Mouse (Mus musculus): Measurements from ENCODE around the gene Cryl1. TPM values are rescaled to one million over a fixed set of nuclear protein-coding genes. Genes with fewer than 3 reads are reported as not detected.
A peak's percentile ranks its signal among the peaks of the same experiment; 100 is the strongest.

Cryl1 gene
- 27.0 and 27.4 TPM in 2 replicates for polyA plus RNA-seq (2015; fragmentation: Nextera tagmentation; extraction: Ambion mirVana)

DNA sequence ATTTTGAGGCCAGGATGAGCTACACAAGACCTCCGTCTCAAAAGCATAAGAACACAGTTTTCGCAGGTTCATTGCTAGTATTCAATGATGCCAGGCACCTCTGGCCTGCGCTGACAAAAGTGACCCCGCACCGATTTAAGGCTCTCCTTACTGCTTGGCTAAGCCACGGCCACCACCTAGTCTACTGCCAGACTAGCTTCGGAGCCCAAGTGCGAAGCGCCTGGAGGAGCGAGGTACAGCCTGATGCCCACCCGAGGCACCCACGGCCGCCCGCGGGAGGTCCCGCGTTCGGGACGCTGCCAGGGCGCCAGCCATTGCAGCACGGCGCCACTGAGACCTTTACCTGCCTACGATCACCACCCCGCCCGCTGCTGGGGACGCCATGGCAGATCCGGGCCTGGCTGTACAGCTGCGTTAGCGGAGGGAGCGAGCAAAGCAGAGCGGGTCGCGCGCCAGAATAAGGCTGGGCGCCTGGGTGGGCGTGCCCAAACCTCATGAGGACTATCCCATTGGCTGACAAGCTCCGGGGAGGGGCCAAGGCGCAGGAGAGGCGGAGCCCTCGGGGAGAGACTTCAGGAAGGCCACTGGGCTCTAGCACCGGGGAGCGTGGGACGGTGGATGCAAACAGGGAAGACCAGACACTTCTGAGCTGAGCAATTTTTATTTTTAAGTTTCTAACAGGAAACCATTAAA is at the start of gene Cryl1:
Gene Cryl1 (minus strand): TSS at position 465 of the 693 bp plus-strand sequence.
- WGBS, result 2% methylated on average over 43 of the region's 43 CpGs
- peak; percentile 100 for ATAC-seq (ENCODE audit: borderline replicate concordance, extremely low read depth, low FRiP score, low TSS enrichment)
- peaks cover 10% of the 10 kb centered on the region for H3K4me1 ChIP-seq

DNA sequence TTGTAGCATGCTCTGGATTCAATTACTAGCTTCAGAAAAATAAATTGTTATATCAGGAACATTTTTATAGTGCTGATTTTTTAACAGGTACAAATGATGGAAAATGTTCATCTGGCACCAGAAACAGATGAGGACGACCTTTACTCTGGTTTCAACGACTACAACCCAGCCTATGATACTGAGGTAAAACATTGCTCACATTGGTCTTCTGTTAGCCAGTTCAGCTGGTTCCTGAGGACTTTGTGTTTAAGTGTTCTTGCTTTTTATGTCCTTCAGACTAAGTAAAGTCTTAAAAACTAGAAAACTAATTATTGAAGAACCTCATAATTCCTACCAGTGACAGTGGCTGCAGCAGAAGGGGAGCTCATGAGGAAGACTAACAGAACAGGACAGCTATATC is 32.1 kb upstream of the Cryl1 start:
- no peaks in the 10 kb centered on the region for H3K9me3 ChIP-seq
- no peak overlapping the region for H3K4me2 ChIP-seq
- H3K36me3 ChIP-seq, result no peaks in the 10 kb centered on the region
- no peaks in the 10 kb centered on the region for H3K27me3 ChIP-seq
- 0 out of 2 replicates have a peak, but pooled peaks cover 5% of the 10 kb centered on the region for H3K4me1 ChIP-seq
- H3K4me3 ChIP-seq, result no peak overlapping the region
- no peak for ATAC-seq (ENCODE audit: borderline replicate concordance, extremely low read depth, low FRiP score, low TSS enrichment)
- WGBS, result 73% methylated on average over 2 of the region's 2 CpGs
- H3K9ac ChIP-seq, result no peak overlapping the region
- no peak overlapping the region for H3K27ac ChIP-seq

More for the DNA sequence above, at the start of gene Cryl1:
- H3K9me3 ChIP-seq, result no peaks in the 10 kb centered on the region
- peak within 1 kb of the TSS; percentile 89 for H3K4me2 ChIP-seq
- peak within 1 kb of the TSS; percentile 76 for H3K9ac ChIP-seq
- no peaks in the 10 kb centered on the region for H3K27me3 ChIP-seq
- H3K27ac ChIP-seq, result peak within 1 kb of the TSS; percentile 72
- no peaks in the 10 kb centered on the region for H3K36me3 ChIP-seq
- H3K4me3 ChIP-seq, result peak within 1 kb of the TSS; percentile 61

DNA sequence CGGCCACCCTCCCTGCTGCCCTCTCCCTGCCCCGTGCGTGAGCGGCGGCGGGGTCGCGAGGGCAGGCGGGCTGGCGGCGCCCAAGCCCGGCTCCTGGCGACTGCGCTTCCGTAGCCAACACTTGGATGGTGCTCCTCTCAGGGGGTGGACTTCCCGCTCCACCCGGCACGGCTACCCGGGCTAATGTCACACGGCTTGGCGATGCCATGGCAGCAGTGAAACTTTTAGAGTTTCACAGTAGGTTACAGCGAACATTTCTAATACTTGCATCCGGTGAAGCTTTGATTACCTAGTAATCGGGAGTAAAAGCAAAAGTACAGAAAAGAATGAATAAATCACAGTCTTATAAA is 25.9 kb upstream of the Cryl1 start:
- Histone ChIP-seq H3K36me3 (no peaks in the 10 kb centered on the region), H3K27ac (peak overlapping the region; percentile 68; the same call in 1 of the 2 replicates), H3K9me3 (no peaks in the 10 kb centered on the region), H3K27me3 (no peaks in the 10 kb centered on the region), H3K4me1 (peaks cover 9% of the 10 kb centered on the region; the same call in 1 of the 2 replicates), H3K9ac (peak overlapping the region; percentile 74), H3K4me2 (peak overlapping the region; percentile 72), H3K4me3 (peak overlapping the region; percentile 88)
- under 1% methylated on average over 23 of the region's 24 CpGs for WGBS
- peak; percentile 82 for ATAC-seq (ENCODE audit: borderline replicate concordance, extremely low read depth, low FRiP score, low TSS enrichment)

- Histone ChIP-seq H3K36me3 (no peaks in the 10 kb centered on the region), H3K9me3 (no peaks in the 10 kb centered on the region), H3K27ac (peak within 1 kb of the TSS; percentile 68; the same call in 1 of the 2 replicates), H3K27me3 (no peaks in the 10 kb centered on the region), H3K4me2 (peak within 1 kb of the TSS; percentile 72), H3K4me3 (peak within 1 kb of the TSS; percentile 88), H3K4me1 (peaks cover 9% of the 10 kb centered on the region; the same call in 1 of the 2 replicates), H3K9ac (peak within 1 kb of the TSS; percentile 74)
- WGBS, result 3% methylated on average over 41 of the region's 42 CpGs
- peak; percentile 99 for ATAC-seq (ENCODE audit: borderline replicate concordance, extremely low read depth, low FRiP score, low TSS enrichment)
Measured at GRCm38 (mm10) chr14:57423432-57424211, 25.3 kb upstream of the Cryl1 start, which contains the start of gene Ift88. Gene Ift88 (plus strand): TSS chr14:57424062.

DNA sequence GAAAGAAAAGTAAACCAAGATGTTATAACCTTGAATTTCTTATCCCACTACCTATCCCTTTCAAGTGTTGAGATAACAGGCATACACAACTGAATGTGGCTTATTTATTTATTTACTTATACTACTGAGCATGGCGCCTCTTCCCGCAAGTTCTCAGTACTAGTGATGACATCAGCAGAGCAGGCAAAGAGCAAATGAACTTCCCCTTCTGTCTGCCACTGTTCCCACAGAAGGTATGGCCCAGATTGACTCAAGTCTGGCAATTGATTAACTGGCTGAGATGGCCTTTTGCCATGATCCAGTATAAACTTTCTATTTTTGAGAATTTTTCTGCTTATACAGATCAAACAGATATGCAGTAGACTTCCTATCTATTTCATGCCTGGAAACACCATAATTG is 18.9 kb upstream of the Cryl1 start:
- Histone ChIP-seq H3K4me2 (no peak overlapping the region), H3K4me3 (no peak overlapping the region), H3K9me3 (no peaks in the 10 kb centered on the region), H3K27ac (no peak overlapping the region), H3K9ac (no peak overlapping the region), H3K36me3 (no peaks in the 10 kb centered on the region), H3K4me1 (no peaks in the 10 kb centered on the region), H3K27me3 (no peaks in the 10 kb centered on the region)
- 80% methylated on average over 2 of the region's 2 CpGs for WGBS
- no peak for ATAC-seq (ENCODE audit: borderline replicate concordance, extremely low read depth, low FRiP score, low TSS enrichment)

DNA sequence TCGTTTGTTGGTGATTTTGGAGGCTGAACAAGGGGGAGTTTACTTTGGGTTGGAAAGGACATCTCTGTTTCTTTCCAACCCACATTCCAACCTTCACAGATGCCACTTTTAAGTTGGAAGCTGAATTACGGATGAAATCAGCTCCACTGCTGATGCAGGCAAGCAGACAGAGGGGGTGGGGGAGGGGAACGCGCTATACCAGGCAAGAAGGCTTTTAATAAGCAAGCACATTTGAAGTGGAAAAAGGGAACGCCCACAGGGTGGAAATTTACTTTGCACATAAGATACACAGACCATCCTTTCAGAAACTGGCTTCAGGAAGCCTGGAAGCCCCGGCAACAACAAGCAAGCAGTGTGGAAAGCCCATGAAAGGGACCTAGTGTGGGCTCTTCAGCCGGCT is 13.8 kb upstream of the Cryl1 start:
- Histone ChIP-seq H3K27ac (no peak overlapping the region), H3K9me3 (no peaks in the 10 kb centered on the region), H3K27me3 (no peaks in the 10 kb centered on the region), H3K36me3 (no peaks in the 10 kb centered on the region), H3K9ac (no peak overlapping the region), H3K4me3 (no peak overlapping the region), H3K4me2 (no peak overlapping the region), H3K4me1 (peaks cover 5% of the 10 kb centered on the region; the same call in 1 of the 2 replicates)
- WGBS, result 44% methylated on average over 7 of the region's 7 CpGs
- no peak for ATAC-seq (ENCODE audit: borderline replicate concordance, extremely low read depth, low FRiP score, low TSS enrichment)

DNA sequence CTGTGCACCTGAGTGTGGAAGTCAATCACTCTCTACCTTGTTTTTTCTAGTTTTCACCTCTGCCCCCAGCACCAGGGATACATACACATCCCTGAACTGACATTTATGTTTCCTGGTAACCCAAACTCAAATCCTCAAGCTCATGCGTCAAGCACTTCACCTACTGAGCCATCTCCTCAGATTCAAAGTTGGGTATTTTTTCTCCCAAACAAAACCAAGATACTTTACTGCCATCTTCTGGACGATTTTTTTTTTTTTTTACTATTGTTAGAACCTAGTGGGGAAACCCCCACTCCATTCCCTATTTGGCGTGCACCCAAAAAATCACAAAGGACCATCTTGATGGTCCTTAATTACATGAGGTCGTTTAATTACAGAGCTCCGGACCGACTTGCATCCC is 10.8 kb upstream of the Cryl1 start:
- H3K36me3 ChIP-seq, result no peaks in the 10 kb centered on the region
- no peak overlapping the region for H3K4me2 ChIP-seq
- peaks cover 7% of the 10 kb centered on the region; the same call in 1 of the 2 replicates for H3K4me1 ChIP-seq
- H3K27ac ChIP-seq, result no peak overlapping the region
- no peak for ATAC-seq (ENCODE audit: borderline replicate concordance, extremely low read depth, low FRiP score, low TSS enrichment)
- H3K27me3 ChIP-seq, result no peaks in the 10 kb centered on the region
- no peak overlapping the region for H3K9ac ChIP-seq
- 18% methylated on average over 6 of the region's 6 CpGs for WGBS
- H3K9me3 ChIP-seq, result no peaks in the 10 kb centered on the region
- no peak overlapping the region for H3K4me3 ChIP-seq

GRCm38 (mm10) chr14:57408100-57408499 is 9.8 kb upstream of the Cryl1 start:
- no peaks in the 10 kb centered on the region for H3K36me3 ChIP-seq
- no peak overlapping the region for H3K27ac ChIP-seq
- no peak overlapping the region for H3K9ac ChIP-seq
- H3K4me1 ChIP-seq, result peaks cover 7% of the 10 kb centered on the region; the same call in 1 of the 2 replicates
- no peak overlapping the region for H3K4me3 ChIP-seq
- peak overlapping the region; percentile 43; the same call in 1 of the 2 replicates for H3K4me2 ChIP-seq
- 73% methylated on average over 8 of the region's 8 CpGs for WGBS
- H3K27me3 ChIP-seq, result no peaks in the 10 kb centered on the region
- no peak for ATAC-seq (ENCODE audit: borderline replicate concordance, extremely low read depth, low FRiP score, low TSS enrichment)
- H3K9me3 ChIP-seq, result no peaks in the 10 kb centered on the region

- Histone ChIP-seq H3K27me3 (no peaks in the 10 kb centered on the region), H3K4me3 (peak overlapping the region; percentile 8; the same call in 1 of the 2 replicates), H3K27ac (no peak overlapping the region), H3K4me1 (peaks cover 7% of the 10 kb centered on the region; the same call in 1 of the 2 replicates), H3K36me3 (no peaks in the 10 kb centered on the region), H3K4me2 (peak overlapping the region; percentile 43), H3K9ac (no peak overlapping the region), H3K9me3 (no peaks in the 10 kb centered on the region)
- 4% methylated on average over 12 of the region's 12 CpGs for WGBS
- ATAC-seq (ENCODE audit: borderline replicate concordance, extremely low read depth, low FRiP score, low TSS enrichment), result peak; percentile 95
Measured at GRCm38 (mm10) chr14:57407039-57407987, 9.0 kb upstream of the Cryl1 start.

- Histone ChIP-seq H3K4me1 (peaks cover 14% of the 10 kb centered on the region), H3K4me3 (no peak overlapping the region), H3K9ac (no peak overlapping the region), H3K27me3 (no peaks in the 10 kb centered on the region), H3K27ac (no peak overlapping the region), H3K36me3 (no peaks in the 10 kb centered on the region), H3K4me2 (no peak overlapping the region), H3K9me3 (no peaks in the 10 kb centered on the region)
- ATAC-seq (ENCODE audit: borderline replicate concordance, extremely low read depth, low FRiP score, low TSS enrichment), result no peak
Measured at GRCm38 (mm10) chr14:57402815-57403214, 4.5 kb upstream of the Cryl1 start.

DNA sequence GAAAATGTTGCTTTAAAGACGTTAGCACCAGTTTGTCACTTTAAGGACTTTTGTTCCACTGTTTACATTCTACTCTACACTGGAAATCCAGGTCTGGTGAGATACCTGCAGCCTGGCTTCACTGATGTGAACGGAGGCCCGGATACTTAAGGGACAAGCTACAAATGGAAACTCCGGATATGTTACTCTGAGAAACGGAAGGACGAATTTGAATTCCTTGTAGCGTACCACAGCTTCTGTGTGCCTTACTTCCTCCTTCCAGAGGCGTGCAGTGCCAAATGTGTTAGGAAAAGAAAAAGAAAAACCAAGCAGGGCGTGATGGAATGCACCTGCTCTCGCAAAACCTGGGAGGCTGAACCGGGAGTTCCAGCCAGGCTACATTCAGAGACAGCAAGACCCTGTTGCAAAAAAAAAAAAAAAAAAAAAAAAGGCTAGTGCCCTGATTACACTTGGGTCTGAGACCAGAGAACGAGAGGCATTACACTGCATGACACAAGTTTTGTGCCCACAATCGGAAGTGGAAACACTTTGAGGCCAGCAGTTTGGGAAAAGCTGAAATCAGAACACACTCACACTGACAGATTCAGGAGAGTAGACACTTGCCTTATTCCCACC is 591 bp upstream of the Cryl1 start:
- ATAC-seq (ENCODE audit: borderline replicate concordance, extremely low read depth, low FRiP score, low TSS enrichment), result peak; percentile 62; the same call in 1 of the 2 replicates
- Histone ChIP-seq H3K27me3 (no peaks in the 10 kb centered on the region), H3K36me3 (no peaks in the 10 kb centered on the region), H3K4me3 (peak overlapping the region; percentile 61), H3K9ac (peak overlapping the region; percentile 3; the same call in 1 of the 2 replicates), H3K9me3 (no peaks in the 10 kb centered on the region), H3K4me2 (peak overlapping the region; percentile 89), H3K27ac (peak overlapping the region; percentile 72), H3K4me1 (peaks cover 10% of the 10 kb centered on the region)
- WGBS, result 6% methylated on average over 13 of the region's 13 CpGs
